Mouse (Mus musculus) heart, adult 9 months (tissue): Measurements from ENCODE around the gene Ift88.
A peak's percentile ranks its signal among the peaks of the same experiment; 100 is the strongest.

Experiments
- DNase-seq, 2 experiments: peaks; one replicate each; pipeline ENCODE4 v3.0.0; 2022; ENCODE audit warnings: low spot score in 2 of 2

Gene Ift88

DNA sequence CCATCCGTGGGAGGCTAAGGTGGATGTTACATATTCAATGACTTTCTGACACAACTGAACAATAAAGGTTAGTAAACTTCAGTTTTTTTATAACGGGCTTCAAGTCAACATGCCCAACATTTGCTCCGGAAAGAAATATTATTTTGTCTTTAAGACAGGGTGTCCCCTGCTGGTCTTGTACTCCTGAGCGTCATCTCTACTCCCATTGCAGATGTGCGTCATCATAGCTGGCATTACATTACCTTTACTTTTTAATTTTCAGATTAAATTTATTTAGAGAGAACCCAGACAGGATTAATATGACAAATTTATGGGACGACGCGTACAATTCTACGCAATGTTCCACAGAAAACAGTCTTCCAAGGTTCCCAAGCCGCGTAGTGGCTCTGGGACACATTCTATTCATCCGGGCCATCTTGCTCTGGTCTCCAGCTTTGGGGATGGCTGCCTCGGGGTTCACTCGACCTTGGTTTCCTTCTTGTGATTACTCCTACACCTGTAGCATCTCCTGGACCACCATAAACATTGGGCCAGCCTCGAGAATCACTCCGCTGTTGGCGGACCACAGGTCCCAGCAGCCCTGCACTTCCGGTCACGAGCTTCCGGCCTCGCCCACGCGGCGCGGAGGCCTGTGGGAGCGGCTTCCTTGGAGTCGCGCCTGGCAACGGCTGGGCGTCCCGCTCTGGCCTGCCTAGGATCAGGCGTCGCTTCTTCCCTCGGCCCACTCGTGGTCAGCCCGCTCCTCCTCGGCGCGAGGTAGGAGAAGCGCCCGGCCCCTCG, at the start of gene Ift88:
Ift88 (plus strand) TSS at position 631 of the 780 bp plus-strand sequence.
- peak; percentile 92 to 93 for DNase-seq

DNA sequence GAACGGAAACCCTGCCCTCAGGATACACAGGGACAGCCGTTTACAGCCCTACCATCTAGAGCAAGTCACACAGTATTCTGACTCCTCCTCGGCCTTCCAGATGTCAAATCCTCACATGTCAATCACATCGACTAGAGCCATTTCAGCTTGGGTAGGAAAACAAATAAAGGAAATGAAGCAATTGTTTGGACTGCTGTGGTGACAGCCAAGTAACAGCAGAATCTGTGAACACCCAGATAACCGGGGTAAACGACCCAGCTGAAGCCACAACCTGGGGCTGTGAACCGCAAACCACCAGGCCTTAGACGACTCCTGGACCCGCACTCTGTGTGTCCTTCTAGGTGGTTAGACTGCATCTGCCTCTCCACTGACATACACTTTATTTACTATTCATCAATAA, 48.7 kb upstream of the Ift88 start:
- no peak for DNase-seq

DNA sequence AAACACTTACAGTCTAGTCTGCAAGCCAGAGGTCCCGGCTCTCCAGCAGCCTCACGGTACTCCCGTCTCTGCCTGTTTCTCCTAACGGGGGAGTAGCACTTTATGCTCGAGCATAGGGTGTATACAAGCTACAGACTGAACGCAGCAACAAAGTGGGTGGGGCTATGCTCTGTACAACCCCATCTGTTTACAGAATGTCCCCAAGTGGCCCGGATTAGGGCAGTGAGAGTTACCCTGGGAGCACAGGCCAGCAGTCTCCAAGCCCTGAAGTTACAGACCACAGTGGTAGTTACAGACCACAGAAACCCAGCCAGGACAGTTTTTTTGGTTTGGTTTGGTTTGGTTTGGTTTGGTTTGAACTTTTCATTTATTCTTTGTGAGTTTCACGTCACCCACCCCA, 47.8 kb upstream of the Ift88 start:
- DNase-seq, result no peak

DNA sequence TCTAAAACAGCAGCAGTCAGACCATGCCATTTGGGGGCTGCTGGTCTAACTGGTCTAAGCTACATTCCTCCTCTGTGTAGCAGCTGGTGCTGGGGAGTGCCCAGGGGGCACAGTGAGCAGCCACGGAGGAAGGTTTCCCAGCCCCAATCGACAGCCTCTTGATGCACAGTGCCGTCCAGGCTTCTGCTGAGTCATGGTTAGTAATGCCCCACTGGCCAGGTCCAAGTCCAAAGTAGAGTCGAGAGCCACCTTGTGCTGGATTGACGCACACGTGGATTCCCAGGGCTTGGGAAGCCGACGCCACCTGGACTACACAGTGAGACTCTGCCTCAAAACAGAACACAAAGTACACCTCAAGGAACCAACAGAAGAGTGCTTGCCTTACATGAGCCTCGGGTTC, 46.9 kb upstream of the Ift88 start:
- DNase-seq, result no peak

DNA sequence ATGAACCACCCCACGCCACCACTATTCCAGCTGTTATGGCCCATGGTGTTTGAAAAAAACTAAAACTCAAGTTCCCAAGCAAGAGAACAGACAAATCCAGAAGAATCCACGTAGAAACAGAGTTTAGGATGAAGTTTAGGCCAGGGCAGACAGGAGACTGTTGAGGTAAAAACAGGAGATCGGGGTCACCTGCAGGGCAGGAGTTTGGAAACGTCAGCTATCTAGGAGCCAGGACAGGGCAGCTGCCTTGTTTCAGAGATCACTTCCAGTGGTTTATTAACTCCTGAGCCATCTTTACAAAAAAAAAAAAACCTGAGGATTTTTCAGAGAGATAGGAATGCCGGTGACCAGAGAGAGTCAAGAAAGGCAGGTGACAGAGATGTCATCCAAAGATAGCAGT, 46.3 kb upstream of the Ift88 start:
- DNase-seq, result no peak

DNA sequence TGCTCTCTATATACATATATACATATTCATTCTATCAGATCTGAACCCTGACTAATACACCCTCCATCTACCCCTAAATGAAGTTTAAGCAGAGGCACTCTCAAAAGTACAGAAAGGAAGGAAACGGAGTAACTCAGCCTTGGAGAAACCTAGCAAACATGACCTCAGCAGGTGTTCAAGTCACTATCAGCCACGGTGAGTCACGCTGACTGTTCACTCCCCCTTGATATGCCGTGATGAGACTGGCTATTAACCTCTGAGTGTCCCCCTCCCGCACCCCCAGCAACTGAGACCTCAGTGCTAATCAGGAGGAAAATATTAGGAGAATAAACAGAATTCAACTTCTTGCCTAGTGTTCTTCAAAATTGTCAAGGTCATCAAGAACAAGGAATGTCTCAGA, 38.2 kb upstream of the Ift88 start:
- DNase-seq, result no peak

DNA sequence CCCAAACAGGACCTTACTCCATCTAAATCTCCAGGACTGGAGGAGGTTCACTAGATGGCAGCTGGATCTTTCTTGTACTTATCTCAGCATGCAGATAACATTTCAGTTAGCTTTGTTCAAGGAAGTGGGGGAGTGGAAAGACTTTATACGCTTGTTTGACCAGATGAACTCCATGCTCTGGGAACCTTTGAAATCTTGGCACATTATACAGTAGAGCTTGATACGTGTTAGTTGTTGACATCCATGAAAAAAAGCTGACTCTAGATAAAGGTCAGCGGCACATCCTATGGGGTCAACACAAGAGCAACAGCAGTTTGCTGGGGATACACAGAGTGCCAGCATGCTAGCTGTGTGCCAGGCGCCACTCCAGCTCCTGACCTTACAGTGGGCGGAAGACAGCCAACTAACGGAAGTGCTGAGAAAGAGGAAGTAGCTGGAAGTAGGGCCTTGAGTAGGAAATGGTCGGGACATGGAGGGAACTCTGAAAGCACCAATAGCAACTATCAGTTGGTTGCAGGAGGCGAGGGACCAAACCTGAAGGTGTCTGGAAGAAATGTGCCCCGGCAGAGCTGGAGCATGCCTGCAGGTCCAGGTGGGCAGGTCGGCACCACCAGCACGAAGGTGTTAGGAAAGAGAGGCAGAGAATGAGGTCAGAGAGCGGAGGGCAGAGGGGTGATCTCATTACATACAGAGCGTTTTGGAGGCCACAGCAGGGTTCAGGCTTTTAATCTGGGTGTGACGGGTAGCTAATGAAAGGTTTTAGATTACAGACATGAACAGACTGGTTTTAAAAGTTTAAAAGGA, 36.9 kb upstream of the Ift88 start:
- DNase-seq, result peak; percentile 24 to 40

DNA sequence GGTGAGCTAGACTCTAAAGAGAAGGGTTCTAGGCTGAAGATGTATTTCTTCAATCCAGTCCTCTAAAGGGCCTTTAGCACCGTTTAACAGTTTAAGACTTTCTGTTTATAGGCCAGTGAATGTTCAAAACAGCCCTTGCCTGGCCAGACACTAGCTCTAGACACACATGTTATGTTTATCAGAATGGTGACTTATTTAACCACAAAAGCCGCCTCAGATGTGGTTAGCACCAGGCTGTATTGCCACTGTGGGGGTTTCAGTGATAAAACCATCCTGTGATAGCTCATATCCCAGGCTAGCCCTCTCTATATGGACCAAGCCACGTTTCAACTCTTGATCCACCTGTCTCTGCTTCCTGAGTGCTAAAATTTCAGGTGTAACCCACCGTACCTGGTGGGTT, 32.2 kb upstream of the Ift88 start:
- DNase-seq, result no peak

DNA sequence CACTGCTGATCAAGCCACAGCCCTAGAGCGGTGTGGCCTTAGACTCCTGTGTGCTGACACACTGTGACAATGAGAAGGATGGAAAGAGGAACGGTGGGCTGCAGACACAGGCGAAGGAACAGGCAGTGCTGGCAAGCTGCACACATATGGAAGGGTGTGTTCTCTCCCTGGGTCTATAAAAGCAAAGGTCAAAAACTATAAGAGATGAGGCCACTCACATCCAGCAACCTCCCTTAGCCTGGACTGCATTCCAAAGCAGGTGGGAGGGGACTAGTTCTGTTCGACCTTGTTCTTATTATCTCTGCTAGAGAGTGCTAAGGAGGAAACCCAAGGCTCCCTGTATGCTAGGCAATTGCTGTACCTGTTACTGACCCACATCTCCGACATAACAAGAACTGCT, 31.6 kb upstream of the Ift88 start:
- no peak for DNase-seq

DNA sequence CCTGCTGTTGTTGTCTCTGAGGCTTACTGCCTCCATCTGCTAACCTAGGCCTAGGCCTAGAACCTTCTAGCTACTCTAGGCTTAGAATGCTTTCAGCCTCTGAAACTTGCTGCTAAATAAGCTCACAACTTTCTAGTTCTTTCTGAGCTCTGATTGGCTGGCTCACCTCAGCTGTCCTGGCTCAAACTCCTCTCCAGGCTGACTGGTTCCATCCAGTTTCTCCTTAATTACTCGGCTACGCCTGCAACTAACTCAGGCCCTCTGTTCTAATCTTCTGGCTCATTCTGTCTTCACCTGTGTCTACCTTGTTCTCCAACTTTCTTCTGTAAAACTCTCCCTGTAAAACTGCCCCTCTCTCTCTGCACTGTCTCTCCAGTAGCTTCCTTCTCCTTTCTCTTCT, 28.4 kb upstream of the Ift88 start:
- no peak for DNase-seq

DNA sequence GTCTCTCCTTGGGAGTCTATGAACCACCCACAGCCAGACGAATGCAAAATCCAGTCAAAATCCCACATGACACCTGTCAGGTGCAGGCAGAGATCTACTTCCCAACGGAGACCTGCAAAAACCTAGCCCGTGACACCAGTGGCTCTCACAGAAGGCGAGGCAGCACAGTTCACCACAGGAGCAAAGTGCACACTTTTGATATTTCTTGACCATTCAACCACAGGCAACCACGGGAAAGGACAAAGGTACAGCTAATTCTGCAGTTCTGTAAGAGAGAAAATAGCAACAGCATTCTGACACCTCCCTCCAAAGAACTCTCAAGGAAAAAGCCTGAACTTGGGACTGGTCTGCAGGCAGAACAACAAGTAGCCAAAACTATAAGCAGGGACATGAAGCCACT, 26.6 kb upstream of the Ift88 start:
- DNase-seq, result no peak

DNA sequence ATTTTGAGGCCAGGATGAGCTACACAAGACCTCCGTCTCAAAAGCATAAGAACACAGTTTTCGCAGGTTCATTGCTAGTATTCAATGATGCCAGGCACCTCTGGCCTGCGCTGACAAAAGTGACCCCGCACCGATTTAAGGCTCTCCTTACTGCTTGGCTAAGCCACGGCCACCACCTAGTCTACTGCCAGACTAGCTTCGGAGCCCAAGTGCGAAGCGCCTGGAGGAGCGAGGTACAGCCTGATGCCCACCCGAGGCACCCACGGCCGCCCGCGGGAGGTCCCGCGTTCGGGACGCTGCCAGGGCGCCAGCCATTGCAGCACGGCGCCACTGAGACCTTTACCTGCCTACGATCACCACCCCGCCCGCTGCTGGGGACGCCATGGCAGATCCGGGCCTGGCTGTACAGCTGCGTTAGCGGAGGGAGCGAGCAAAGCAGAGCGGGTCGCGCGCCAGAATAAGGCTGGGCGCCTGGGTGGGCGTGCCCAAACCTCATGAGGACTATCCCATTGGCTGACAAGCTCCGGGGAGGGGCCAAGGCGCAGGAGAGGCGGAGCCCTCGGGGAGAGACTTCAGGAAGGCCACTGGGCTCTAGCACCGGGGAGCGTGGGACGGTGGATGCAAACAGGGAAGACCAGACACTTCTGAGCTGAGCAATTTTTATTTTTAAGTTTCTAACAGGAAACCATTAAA, 25.7 kb upstream of the Ift88 start, which contains the start of gene Cryl1:
Cryl1 (minus strand) TSS at position 465 of the 693 bp plus-strand sequence.
- DNase-seq, result peak; percentile 97

DNA sequence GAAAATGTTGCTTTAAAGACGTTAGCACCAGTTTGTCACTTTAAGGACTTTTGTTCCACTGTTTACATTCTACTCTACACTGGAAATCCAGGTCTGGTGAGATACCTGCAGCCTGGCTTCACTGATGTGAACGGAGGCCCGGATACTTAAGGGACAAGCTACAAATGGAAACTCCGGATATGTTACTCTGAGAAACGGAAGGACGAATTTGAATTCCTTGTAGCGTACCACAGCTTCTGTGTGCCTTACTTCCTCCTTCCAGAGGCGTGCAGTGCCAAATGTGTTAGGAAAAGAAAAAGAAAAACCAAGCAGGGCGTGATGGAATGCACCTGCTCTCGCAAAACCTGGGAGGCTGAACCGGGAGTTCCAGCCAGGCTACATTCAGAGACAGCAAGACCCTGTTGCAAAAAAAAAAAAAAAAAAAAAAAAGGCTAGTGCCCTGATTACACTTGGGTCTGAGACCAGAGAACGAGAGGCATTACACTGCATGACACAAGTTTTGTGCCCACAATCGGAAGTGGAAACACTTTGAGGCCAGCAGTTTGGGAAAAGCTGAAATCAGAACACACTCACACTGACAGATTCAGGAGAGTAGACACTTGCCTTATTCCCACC, 24.9 kb upstream of the Ift88 start:
- DNase-seq, result no peak

DNA sequence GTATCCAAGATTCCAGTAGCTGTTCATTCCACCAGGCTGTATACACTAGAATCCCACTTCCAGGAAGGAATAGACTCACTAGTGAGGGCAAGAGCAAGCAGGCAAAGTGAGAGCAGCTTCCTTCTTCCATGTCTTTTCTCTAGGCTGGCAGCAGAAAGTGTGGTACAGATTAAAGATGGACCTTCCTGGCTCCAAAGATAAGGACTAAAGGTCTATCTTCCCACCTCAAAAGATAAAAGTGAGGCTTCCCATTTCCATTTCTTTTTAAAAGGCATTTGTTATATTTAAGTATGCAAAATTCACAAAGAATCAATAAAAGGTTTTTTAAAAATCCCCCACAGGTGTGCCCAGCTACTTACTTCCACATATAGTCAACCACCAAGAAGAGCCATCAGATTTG, 21.0 kb upstream of the Ift88 start:
- no peak for DNase-seq

DNA sequence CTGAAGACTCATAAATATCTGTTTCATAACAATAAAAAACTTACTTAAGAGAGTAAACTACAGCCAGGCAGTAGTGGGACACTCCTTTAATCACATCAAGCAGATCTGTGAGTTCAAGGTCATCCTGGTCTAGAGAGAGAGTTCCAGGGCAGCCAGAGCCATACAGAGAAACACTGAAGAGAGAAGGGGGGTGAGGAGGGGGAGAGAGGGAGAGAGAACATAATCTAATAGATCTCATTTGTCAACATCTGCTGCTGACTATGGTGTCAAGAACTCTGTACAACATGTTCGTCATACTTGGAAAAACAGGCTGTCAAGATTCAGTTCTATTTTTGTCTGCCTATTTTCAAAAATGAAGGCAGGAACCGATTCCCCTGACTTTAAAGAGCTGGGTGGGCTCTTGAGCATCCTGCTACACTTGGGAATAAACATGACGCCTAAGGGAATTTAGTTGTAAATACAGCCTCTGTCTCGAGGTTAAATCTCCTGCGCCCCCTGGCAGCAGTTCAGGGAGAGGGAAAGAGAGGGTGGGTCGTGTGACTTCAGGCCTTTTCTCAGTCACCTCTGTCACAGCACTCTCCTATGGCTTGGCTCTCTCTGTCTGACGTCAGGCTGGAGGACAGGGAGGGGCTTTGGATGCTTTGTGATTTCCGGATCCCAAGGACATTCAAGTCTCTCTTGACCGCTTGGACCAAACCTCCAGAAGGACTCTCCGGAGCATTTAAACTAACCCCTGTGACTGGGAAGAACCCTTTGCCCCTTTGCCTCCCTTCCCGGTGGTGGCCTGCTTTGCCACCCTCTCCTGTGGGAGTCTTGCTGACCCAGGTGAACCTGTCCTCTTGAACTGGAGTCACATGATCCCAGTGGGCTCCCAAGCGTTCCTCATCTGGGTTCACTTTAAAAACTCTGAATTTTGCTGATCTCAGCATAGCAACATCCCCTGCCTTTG, 16.5 kb upstream of the Ift88 start:
- peak in 1 of 2 experiments; percentile 11 for DNase-seq

DNA sequence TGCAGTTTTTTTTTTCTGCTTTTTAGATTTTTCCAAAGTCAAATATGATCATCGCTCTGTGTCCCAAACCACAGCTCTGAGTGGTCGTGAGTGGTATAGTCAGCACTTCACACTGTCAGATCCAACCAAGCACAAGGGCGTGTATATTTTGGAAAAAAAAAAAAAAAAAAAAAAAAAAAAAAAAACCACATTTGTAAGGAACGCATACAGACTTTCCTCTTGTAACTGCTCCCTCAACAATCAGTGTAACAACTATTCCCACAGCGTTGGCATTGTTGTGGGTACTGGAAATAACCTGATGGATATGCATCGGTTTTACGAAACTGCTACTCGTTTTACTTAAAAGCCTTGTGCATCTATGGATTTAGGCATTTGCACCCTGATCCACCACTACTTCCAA, 15.8 kb upstream of the Ift88 start:
- no peak for DNase-seq

DNA sequence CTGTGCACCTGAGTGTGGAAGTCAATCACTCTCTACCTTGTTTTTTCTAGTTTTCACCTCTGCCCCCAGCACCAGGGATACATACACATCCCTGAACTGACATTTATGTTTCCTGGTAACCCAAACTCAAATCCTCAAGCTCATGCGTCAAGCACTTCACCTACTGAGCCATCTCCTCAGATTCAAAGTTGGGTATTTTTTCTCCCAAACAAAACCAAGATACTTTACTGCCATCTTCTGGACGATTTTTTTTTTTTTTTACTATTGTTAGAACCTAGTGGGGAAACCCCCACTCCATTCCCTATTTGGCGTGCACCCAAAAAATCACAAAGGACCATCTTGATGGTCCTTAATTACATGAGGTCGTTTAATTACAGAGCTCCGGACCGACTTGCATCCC, 14.8 kb upstream of the Ift88 start:
- DNase-seq, result no peak

DNA sequence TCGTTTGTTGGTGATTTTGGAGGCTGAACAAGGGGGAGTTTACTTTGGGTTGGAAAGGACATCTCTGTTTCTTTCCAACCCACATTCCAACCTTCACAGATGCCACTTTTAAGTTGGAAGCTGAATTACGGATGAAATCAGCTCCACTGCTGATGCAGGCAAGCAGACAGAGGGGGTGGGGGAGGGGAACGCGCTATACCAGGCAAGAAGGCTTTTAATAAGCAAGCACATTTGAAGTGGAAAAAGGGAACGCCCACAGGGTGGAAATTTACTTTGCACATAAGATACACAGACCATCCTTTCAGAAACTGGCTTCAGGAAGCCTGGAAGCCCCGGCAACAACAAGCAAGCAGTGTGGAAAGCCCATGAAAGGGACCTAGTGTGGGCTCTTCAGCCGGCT, 11.7 kb upstream of the Ift88 start:
- no peak for DNase-seq

DNA sequence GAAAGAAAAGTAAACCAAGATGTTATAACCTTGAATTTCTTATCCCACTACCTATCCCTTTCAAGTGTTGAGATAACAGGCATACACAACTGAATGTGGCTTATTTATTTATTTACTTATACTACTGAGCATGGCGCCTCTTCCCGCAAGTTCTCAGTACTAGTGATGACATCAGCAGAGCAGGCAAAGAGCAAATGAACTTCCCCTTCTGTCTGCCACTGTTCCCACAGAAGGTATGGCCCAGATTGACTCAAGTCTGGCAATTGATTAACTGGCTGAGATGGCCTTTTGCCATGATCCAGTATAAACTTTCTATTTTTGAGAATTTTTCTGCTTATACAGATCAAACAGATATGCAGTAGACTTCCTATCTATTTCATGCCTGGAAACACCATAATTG, 6.7 kb upstream of the Ift88 start:
- no peak for DNase-seq

DNA sequence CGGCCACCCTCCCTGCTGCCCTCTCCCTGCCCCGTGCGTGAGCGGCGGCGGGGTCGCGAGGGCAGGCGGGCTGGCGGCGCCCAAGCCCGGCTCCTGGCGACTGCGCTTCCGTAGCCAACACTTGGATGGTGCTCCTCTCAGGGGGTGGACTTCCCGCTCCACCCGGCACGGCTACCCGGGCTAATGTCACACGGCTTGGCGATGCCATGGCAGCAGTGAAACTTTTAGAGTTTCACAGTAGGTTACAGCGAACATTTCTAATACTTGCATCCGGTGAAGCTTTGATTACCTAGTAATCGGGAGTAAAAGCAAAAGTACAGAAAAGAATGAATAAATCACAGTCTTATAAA, 325 bp downstream of the Ift88 start:
- DNase-seq, result no peak

DNA sequence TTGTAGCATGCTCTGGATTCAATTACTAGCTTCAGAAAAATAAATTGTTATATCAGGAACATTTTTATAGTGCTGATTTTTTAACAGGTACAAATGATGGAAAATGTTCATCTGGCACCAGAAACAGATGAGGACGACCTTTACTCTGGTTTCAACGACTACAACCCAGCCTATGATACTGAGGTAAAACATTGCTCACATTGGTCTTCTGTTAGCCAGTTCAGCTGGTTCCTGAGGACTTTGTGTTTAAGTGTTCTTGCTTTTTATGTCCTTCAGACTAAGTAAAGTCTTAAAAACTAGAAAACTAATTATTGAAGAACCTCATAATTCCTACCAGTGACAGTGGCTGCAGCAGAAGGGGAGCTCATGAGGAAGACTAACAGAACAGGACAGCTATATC, 6.6 kb downstream of the Ift88 start:
- no peak for DNase-seq
